Mouse (Mus musculus): ENCODE results near the gene BC049730. TPM values are rescaled to one million over a fixed set of nuclear protein-coding genes. Genes with fewer than 3 reads are reported as not detected.

The BC049730 gene
- polyA plus RNA-seq, 1 experiment = not detected

DNA sequence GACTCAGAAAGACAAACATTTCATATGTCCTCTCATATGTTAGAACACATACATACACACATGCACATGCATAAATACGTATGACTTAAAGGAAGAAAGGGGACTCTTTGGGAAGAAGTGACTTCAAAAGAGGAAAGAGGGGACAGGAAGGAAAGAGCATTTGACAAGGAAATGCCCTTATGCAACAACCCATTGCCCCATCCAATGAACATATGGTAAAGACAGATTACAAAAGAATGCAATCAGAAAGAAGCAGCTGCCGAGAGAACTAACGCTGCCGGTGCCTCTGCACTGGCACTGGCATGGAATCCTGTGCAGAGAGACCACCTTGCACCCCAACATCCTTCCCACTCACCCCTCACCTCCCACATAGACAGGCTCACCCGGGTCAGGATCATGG is 44.4 kb downstream of the BC049730 start:
- Histone ChIP-seq H3K36me3 (ENCODE audit: control insufficient read depth, insufficient read depth) (no peaks in the 10 kb centered on the region), H3K4me2 (ENCODE audit: low read depth) (no peak overlapping the region), H3K27me3 (ENCODE audit: control insufficient read depth, insufficient read depth, insufficient read length) (peaks cover 48% of the 10 kb centered on the region), H3K79me2 (ENCODE audit: control insufficient read depth, insufficient read depth) (no peaks in the 10 kb centered on the region), H3K4me3 (no peak overlapping the region), H3ac (ENCODE audit: control insufficient read depth, insufficient read length) (no peak overlapping the region)
- no peak for TF ChIP-seq MYOG (IDR thresholded peaks at IDR 0.05; ENCODE audit: control insufficient read depth in 1 of 3, insufficient read depth in 1 of 3, insufficient read length in 2 of 3, low read depth in 2 of 3)
- no peak for TF ChIP-seq CEBPB (IDR thresholded peaks at IDR 0.05; ENCODE audit: insufficient read depth, poor library complexity, severe bottlenecking)
- no peak for TF ChIP-seq MAX (IDR thresholded peaks at IDR 0.05; ENCODE audit: low read depth)
- no peak for TF ChIP-seq POLR2AphosphoS2 (IDR thresholded peaks at IDR 0.05; ENCODE audit: insufficient read length, low read depth)
- TF ChIP-seq TCF3 (IDR thresholded peaks at IDR 0.05; ENCODE audit: insufficient read length, low read depth) = no peak
- TF ChIP-seq REST (IDR thresholded peaks at IDR 0.05; ENCODE audit: insufficient read depth, insufficient read length) = no peak
- no peak for TF ChIP-seq E2F4 (IDR thresholded peaks at IDR 0.05; ENCODE audit: insufficient read depth)

DNA sequence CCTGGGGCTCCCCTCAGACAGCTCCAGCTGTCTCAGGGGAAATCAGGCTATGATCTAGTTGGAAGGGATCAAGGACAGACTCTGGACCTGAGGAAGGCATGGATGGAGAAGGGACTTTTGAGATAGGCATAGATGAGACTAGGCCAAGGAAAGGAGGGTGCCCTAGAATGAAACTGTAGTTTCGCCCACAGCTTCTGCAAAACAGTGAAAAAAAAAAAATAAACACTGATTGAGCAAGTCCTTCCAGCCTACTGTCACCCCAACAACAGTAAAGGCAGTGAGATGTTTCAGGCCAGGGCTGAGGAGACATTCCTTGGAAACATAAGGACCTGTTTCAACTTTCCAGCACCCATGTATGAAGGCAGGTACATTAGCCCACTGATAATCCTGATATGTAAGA is 49.5 kb downstream of the BC049730 start:
- no peak for TF ChIP-seq POLR2AphosphoS2 (IDR thresholded peaks at IDR 0.05; ENCODE audit: insufficient read length, low read depth)
- TF ChIP-seq POLR2A (IDR thresholded peaks at IDR 0.05; ENCODE audit: insufficient read length, low read depth) = no peak
- no peak for TF ChIP-seq TCF3 (IDR thresholded peaks at IDR 0.05; ENCODE audit: insufficient read length, low read depth)
- no peak for TF ChIP-seq REST (IDR thresholded peaks at IDR 0.05; ENCODE audit: insufficient read depth, insufficient read length)
- no peak for TF ChIP-seq E2F4 (IDR thresholded peaks at IDR 0.05; ENCODE audit: insufficient read depth)
- Histone ChIP-seq H3K36me3 (ENCODE audit: control insufficient read depth, insufficient read depth) (no peaks in the 10 kb centered on the region), H3K4me3 (no peak overlapping the region), H3K4me2 (ENCODE audit: low read depth) (no peak overlapping the region), H3ac (ENCODE audit: control insufficient read depth, insufficient read length) (no peak overlapping the region), H3K27me3 (ENCODE audit: control insufficient read depth, insufficient read depth, insufficient read length) (peaks cover 68% of the 10 kb centered on the region), H3K79me2 (ENCODE audit: control insufficient read depth, insufficient read depth) (no peaks in the 10 kb centered on the region)

GRCm38 (mm10) chr7:24760211-24760610 is 51.2 kb downstream of the BC049730 start, which contains the start of gene Cd177:
Gene Cd177 (minus strand): TSS chr7:24760311.
- peaks cover 66% of the 10 kb centered on the region for H3K27me3 ChIP-seq (ENCODE audit: control insufficient read depth, insufficient read depth, insufficient read length)
- TF ChIP-seq CEBPB (IDR thresholded peaks at IDR 0.05; ENCODE audit: insufficient read depth, poor library complexity, severe bottlenecking) = no peak
- TF ChIP-seq E2F4 (IDR thresholded peaks at IDR 0.05; ENCODE audit: insufficient read depth) = no peak
- no peak for TF ChIP-seq SRF (IDR thresholded peaks at IDR 0.05; ENCODE audit: control insufficient read depth, insufficient read length, low read depth)
- TF ChIP-seq MYOD1 (IDR thresholded peaks at IDR 0.05; ENCODE audit: control insufficient read depth in 1 of 3, insufficient read length in 2 of 3, low read depth in 2 of 3) = no peak
- no peak for TF ChIP-seq POLR2A (IDR thresholded peaks at IDR 0.05; ENCODE audit: insufficient read length, low read depth)
- no peak for TF ChIP-seq TCF12 (IDR thresholded peaks at IDR 0.05; ENCODE audit: insufficient read depth, poor library complexity, severe bottlenecking)
- TF ChIP-seq MAX (IDR thresholded peaks at IDR 0.05; ENCODE audit: low read depth) = no peak
- no peak for TF ChIP-seq TCF3 (IDR thresholded peaks at IDR 0.05; ENCODE audit: insufficient read length, low read depth)
- no peak within 1 kb of the TSS for H3K4me2 ChIP-seq (ENCODE audit: low read depth)
- no peaks in the 10 kb centered on the region for H3K36me3 ChIP-seq (ENCODE audit: control insufficient read depth, insufficient read depth)
- H3K79me2 ChIP-seq (ENCODE audit: control insufficient read depth, insufficient read depth) = no peaks in the 10 kb centered on the region
- H3ac ChIP-seq (ENCODE audit: control insufficient read depth, insufficient read length) = no peak within 1 kb of the TSS
- no peak within 1 kb of the TSS for H3K4me3 ChIP-seq

DNA sequence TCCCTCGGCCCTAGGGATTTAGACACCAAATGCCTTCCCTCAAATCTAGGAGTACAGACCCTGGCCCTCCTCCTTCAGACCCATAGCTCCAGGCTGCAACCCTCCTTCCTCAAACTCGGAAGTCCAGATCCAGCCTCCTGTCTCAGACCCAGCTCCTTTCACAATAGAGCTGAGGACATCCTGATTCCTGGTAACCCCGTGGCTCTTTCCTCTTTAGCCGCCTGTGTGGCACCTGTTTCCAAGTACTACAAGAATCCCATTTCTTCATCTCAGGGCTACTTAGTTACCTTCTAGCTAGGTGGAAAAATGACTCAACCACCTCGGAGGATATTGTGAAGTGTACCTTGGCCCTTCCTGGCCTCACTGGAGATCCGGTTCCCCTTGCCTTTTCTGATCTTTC is 52.1 kb downstream of the BC049730 start:
- Histone ChIP-seq H3K4me2 (ENCODE audit: low read depth) (no peak overlapping the region), H3K36me3 (ENCODE audit: control insufficient read depth, insufficient read depth) (no peaks in the 10 kb centered on the region), H3K4me3 (no peak overlapping the region), H3K27me3 (ENCODE audit: control insufficient read depth, insufficient read depth, insufficient read length) (peaks cover 73% of the 10 kb centered on the region), H3K79me2 (ENCODE audit: control insufficient read depth, insufficient read depth) (no peaks in the 10 kb centered on the region), H3ac (ENCODE audit: control insufficient read depth, insufficient read length) (no peak overlapping the region)
- TF ChIP-seq TCF12 (IDR thresholded peaks at IDR 0.05; ENCODE audit: insufficient read depth, poor library complexity, severe bottlenecking) (no peak), CEBPB (IDR thresholded peaks at IDR 0.05; ENCODE audit: insufficient read depth, poor library complexity, severe bottlenecking) (no peak), MYOD1 (IDR thresholded peaks at IDR 0.05; ENCODE audit: control insufficient read depth in 1 of 3, insufficient read length in 2 of 3, low read depth in 2 of 3) (no peak), POLR2A (IDR thresholded peaks at IDR 0.05; ENCODE audit: insufficient read length, low read depth) (no peak), POLR2AphosphoS2 (IDR thresholded peaks at IDR 0.05; ENCODE audit: insufficient read length, low read depth) (no peak), E2F4 (IDR thresholded peaks at IDR 0.05; ENCODE audit: insufficient read depth) (no peak), USF1 (IDR thresholded peaks at IDR 0.05; ENCODE audit: low read depth) (no peak), SRF (IDR thresholded peaks at IDR 0.05; ENCODE audit: control insufficient read depth, insufficient read length, low read depth) (no peak), MAX (IDR thresholded peaks at IDR 0.05; ENCODE audit: low read depth) (no peak), TCF3 (IDR thresholded peaks at IDR 0.05; ENCODE audit: insufficient read length, low read depth) (no peak), MYOG (IDR thresholded peaks at IDR 0.05; ENCODE audit: control insufficient read depth in 1 of 3, insufficient read depth in 1 of 3, insufficient read length in 2 of 3, low read depth in 2 of 3) (no peak)

DNA sequence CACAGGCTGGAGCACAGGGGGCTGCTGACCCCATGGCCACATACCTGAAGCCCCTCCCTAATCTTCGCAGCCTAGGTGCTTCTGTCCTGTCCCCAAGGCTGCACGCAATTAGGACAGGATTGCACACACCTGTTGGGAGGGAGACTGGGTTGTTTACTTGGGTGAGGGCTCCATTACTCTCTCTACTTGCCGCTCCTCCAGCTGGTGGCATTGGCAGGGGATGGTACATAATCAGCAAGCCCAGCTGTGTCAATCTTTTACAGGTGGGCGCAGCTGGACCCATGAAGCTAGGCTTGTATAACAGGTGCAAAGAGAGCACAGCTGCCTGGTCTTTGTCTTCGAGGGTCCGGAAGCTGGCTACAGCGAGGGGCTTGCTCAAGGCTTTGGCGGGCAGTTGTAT is 53.5 kb downstream of the BC049730 start:
- TF ChIP-seq TCF3 (IDR thresholded peaks at IDR 0.05; ENCODE audit: insufficient read length, low read depth) (no peak), REST (IDR thresholded peaks at IDR 0.05; ENCODE audit: insufficient read depth, insufficient read length) (no peak), SRF (IDR thresholded peaks at IDR 0.05; ENCODE audit: control insufficient read depth, insufficient read length, low read depth) (no peak)
- Histone ChIP-seq H3ac (ENCODE audit: control insufficient read depth, insufficient read length) (no peak overlapping the region), H3K4me2 (ENCODE audit: low read depth) (no peak overlapping the region), H3K4me3 (no peak overlapping the region), H3K79me2 (ENCODE audit: control insufficient read depth, insufficient read depth) (no peaks in the 10 kb centered on the region), H3K36me3 (ENCODE audit: control insufficient read depth, insufficient read depth) (no peaks in the 10 kb centered on the region), H3K27me3 (ENCODE audit: control insufficient read depth, insufficient read depth, insufficient read length) (peaks cover 62% of the 10 kb centered on the region)

Other genes with a start within 250 kb of the BC049730 start
- 32.5 TPM for gene Plaur, start 246.8 kb upstream of the BC049730 start, polyA plus RNA-seq (2012; fragmentation: generic; extraction: Trizol)
- gene Cadm4, start 227.2 kb upstream of the BC049730 start, polyA plus RNA-seq (2012; fragmentation: generic; extraction: Trizol) = 54.4 TPM
- 30.0 TPM for gene Zfp428, start 202.2 kb upstream of the BC049730 start, polyA plus RNA-seq (2012; fragmentation: generic; extraction: Trizol)
- gene AC161166.1, start 196.8 kb upstream of the BC049730 start, polyA plus RNA-seq (2012; fragmentation: generic; extraction: Trizol) = 0.10 TPM
- gene Irgq, start 178.6 kb upstream of the BC049730 start, polyA plus RNA-seq (2012; fragmentation: generic; extraction: Trizol) = 17.4 TPM
- gene Pinlyp, start 163.1 kb upstream of the BC049730 start, polyA plus RNA-seq (2012; fragmentation: generic; extraction: Trizol) = 0.17 TPM
- 32.7 TPM for gene Xrcc1, start 163.0 kb upstream of the BC049730 start, polyA plus RNA-seq (2012; fragmentation: generic; extraction: Trizol)
- gene Ethe1, start 121.7 kb upstream of the BC049730 start, polyA plus RNA-seq (2012; fragmentation: generic; extraction: Trizol) = 34.7 TPM
- gene Zfp575, start 121.6 kb upstream of the BC049730 start, polyA plus RNA-seq (2012; fragmentation: generic; extraction: Trizol) = 0.12 TPM
- gene Phldb3, start 98.5 kb upstream of the BC049730 start, polyA plus RNA-seq (2012; fragmentation: generic; extraction: Trizol) = 11.5 TPM
- gene Lypd3, start 72.7 kb upstream of the BC049730 start, polyA plus RNA-seq (2012; fragmentation: generic; extraction: Trizol) = not detected
- not detected for gene Tex101, start 32.6 kb upstream of the BC049730 start, polyA plus RNA-seq (2012; fragmentation: generic; extraction: Trizol)
- not detected for gene Gm4763, start 17.7 kb downstream of the BC049730 start, polyA plus RNA-seq (2012; fragmentation: generic; extraction: Trizol)
- gene Cd177, start 51.1 kb downstream of the BC049730 start, polyA plus RNA-seq (2012; fragmentation: generic; extraction: Trizol) = not detected
- not detected for gene Ceacam10, start 68.0 kb downstream of the BC049730 start, polyA plus RNA-seq (2012; fragmentation: generic; extraction: Trizol)
- gene Gm9844, start 153.0 kb downstream of the BC049730 start, polyA plus RNA-seq (2012; fragmentation: generic; extraction: Trizol) = 79.9 TPM
- not detected for gene Lypd4, start 160.7 kb downstream of the BC049730 start, polyA plus RNA-seq (2012; fragmentation: generic; extraction: Trizol)
- gene Dmrtc2, start 160.8 kb downstream of the BC049730 start, polyA plus RNA-seq (2012; fragmentation: generic; extraction: Trizol) = not detected
- 1,912 TPM for gene Rps19, start 175.1 kb downstream of the BC049730 start, polyA plus RNA-seq (2012; fragmentation: generic; extraction: Trizol)
- 0.12 TPM for gene Cd79a, start 188.1 kb downstream of the BC049730 start, polyA plus RNA-seq (2012; fragmentation: generic; extraction: Trizol)
- 51.4 TPM for gene Arhgef1, start 193.7 kb downstream of the BC049730 start, polyA plus RNA-seq (2012; fragmentation: generic; extraction: Trizol)
- gene Gm4881, start 235.3 kb downstream of the BC049730 start, polyA plus RNA-seq (2012; fragmentation: generic; extraction: Trizol) = not detected